Mouse (Mus musculus) spleen, postnatal 10 days (tissue): ENCODE results near the gene Abat.

Source experiments
- DNase-seq, 2 experiments: peaks; one replicate each; pipeline ENCODE4 v3.0.0; 2021 to 2022; ENCODE audit warnings: low spot score in 2 of 2

Gene Abat

GRCm38 (mm10) chr16:8513236-8513906 lies at the start of gene Abat:
Gene Abat (plus strand): TSS chr16:8513429.
- DNase-seq, result peak in 1 of 2 experiments; percentile 55

- DNase-seq, result no peak
Measured at GRCm38 (mm10) chr16:8470132-8470531, 43.1 kb upstream of the Abat start.

GRCm38 (mm10) chr16:8470603-8471481 lies 42.4 kb upstream of the Abat start, which contains the start of gene Mettl22:
Gene Mettl22 (plus strand): TSS chr16:8470788.
- DNase-seq, result peak; percentile 77 to 90

- no peak for DNase-seq
Measured at GRCm38 (mm10) chr16:8487396-8488005, 25.7 kb upstream of the Abat start.

- no peak for DNase-seq
Measured at GRCm38 (mm10) chr16:8489340-8489739, 23.9 kb upstream of the Abat start.

- DNase-seq, result no peak
Measured at GRCm38 (mm10) chr16:8491743-8492490, 21.3 kb upstream of the Abat start.

GRCm38 (mm10) chr16:8494268-8494667 lies 19.0 kb upstream of the Abat start:
- DNase-seq, result peak; percentile 31 to 68

- no peak for DNase-seq
Measured at GRCm38 (mm10) chr16:8496967-8497366, 16.3 kb upstream of the Abat start.

- DNase-seq, result no peak
Measured at GRCm38 (mm10) chr16:8504271-8504670, 9.0 kb upstream of the Abat start.

- DNase-seq, result no peak
Measured at GRCm38 (mm10) chr16:8509894-8510293, 3.3 kb upstream of the Abat start.

- no peak for DNase-seq
Measured at GRCm38 (mm10) chr16:8512830-8513229, 399 bp upstream of the Abat start.

- no peak for DNase-seq
Measured at GRCm38 (mm10) chr16:8514180-8514579, 951 bp downstream of the Abat start.

- DNase-seq, result no peak
Measured at GRCm38 (mm10) chr16:8520525-8520924, 7.3 kb downstream of the Abat start.

GRCm38 (mm10) chr16:8521322-8521721 lies 8.1 kb downstream of the Abat start:
- no peak for DNase-seq

- DNase-seq, result no peak
Measured at GRCm38 (mm10) chr16:8523480-8524144, 10.4 kb downstream of the Abat start.

GRCm38 (mm10) chr16:8524163-8524847 lies 11.1 kb downstream of the Abat start:
- no peak for DNase-seq

GRCm38 (mm10) chr16:8525293-8525692 lies 12.1 kb downstream of the Abat start:
- no peak for DNase-seq

- no peak for DNase-seq
Measured at GRCm38 (mm10) chr16:8525877-8526276, 12.6 kb downstream of the Abat start.

GRCm38 (mm10) chr16:8529389-8529788 lies 16.2 kb downstream of the Abat start:
- no peak for DNase-seq

GRCm38 (mm10) chr16:8530018-8530417 lies 16.8 kb downstream of the Abat start:
- no peak for DNase-seq

GRCm38 (mm10) chr16:8532461-8532860 lies 19.2 kb downstream of the Abat start:
- DNase-seq, result no peak
